8 mouse cellular contexts compared by ENCODE assay signal in genomic region chr8:3209268-3209667, GRCm38 (mm10).
DNase-seq lines count a peak whose midpoint lies in the region.

No protein-coding gene starts in this region.

- DNase-seq in adrenal gland, adult 2 months = peak; percentile 78
- no peak for DNase-seq in adrenal gland, postnatal 25 days
- peak; percentile 87 for DNase-seq in 3T3-L1 (ENCODE audit: low read depth, low spot score)
- DNase-seq in forelimb bud, embryonic 11.5 days (ENCODE audit: low read depth, low spot score) = peak; percentile 19
- peak; percentile 67 to 73 for DNase-seq in kidney, postnatal 25 days
- no peak for DNase-seq in cerebellum, postnatal 10 days
- no peak for DNase-seq in layer of hippocampus, postnatal 36 days
- no peak for DNase-seq in cerebellum, postnatal 25 days

Comparison
In these comparisons a context has a peak if more than half of its experiments do, and no peak if none do; other contexts are left out.
1. DNase-seq: peak in adrenal gland, adult 2 months (single experiment), 3T3-L1 (single experiment), forelimb bud, embryonic 11.5 days (single experiment) and kidney, postnatal 25 days (2 of 2); none in adrenal gland, postnatal 25 days (single experiment), cerebellum, postnatal 10 days (0 of 2), layer of hippocampus, postnatal 36 days (0 of 2) and cerebellum, postnatal 25 days (0 of 2).